11 mouse cellular contexts compared by ENCODE assay signal in the genomic region with DNA sequence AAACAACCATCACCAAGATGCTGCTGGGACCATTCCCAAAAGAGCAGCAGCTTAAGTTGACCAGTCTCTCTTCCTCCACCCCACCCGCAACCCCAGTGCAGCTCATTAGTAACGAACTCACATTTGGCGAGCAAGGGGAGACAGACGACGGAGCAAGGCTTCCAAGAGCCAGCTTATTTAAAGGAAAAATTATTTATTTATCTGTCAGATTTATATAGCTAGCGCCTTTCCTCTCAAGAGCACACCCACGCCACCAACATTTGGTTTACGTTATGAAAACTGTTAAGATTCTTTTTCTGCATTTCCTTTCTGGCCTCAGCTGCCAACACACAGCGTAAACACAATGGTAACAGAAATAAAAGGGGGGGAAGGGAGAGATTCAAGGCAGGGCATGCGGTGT. TPM values are rescaled to one million over a fixed set of nuclear protein-coding genes. Genes with fewer than 3 reads are reported as not detected.
DNase-seq lines count a peak whose midpoint lies in the region; ATAC-seq and TF ChIP-seq lines count a peak whose summit lies in the region.
"Had no signal": no experiment of that assay in that cellular context is flagged by ENCODE, and none has a peak within 500 bp of the region (broad histone marks: within the 10 kb centered on the region; RNA-seq: fewer than 3 reads in every experiment).

No protein-coding gene starts in this region.

- no peak overlapping the region for H3K9ac ChIP-seq in kidney, embryonic 14.5 days (ENCODE audit: low read depth, low read length)
- no peak overlapping the region for H3K9ac ChIP-seq in stomach, embryonic 14.5 days (replicated peaks; ENCODE audit: low read depth, low read length)
- no peak overlapping the region for H3K9ac ChIP-seq in stomach, postnatal 0 days (ENCODE audit: low read length)
- H3K9ac ChIP-seq in embryonic facial prominence, embryonic 15.5 days: no peak overlapping the region
- no peak overlapping the region for H3K9ac ChIP-seq in stomach, embryonic 16.5 days (ENCODE audit: low read length)
- H3K9ac ChIP-seq: limb, embryonic 15.5 days had no signal

- no peak for TF ChIP-seq CTCF in stomach, postnatal 0 days (IDR thresholded peaks at IDR 0.05; ENCODE audit: low read depth)

- ATAC-seq in kidney, embryonic 14.5 days (ENCODE audit: low FRiP score, low TSS enrichment): no peak
- no peak for ATAC-seq in stomach, embryonic 14.5 days (ENCODE audit: insufficient number of reproducible peaks, insufficient read depth, low FRiP score, low read depth)
- ATAC-seq in stomach, postnatal 0 days (ENCODE audit: low FRiP score, low TSS enrichment): no peak; the same call in 1 of the 2 replicates
- no peak for ATAC-seq in embryonic facial prominence, embryonic 15.5 days (ENCODE audit: insufficient number of reproducible peaks, low FRiP score, low TSS enrichment, low read depth)
- ATAC-seq in stomach, embryonic 16.5 days (ENCODE audit: insufficient read depth, low FRiP score): no peak
- ATAC-seq in megakaryocyte-erythroid progenitor cell, adult 5-6 weeks (replicated peaks; ENCODE audit: low FRiP score, low TSS enrichment, poor library complexity, severe bottlenecking): no peak

- H3K4me3 ChIP-seq in kidney, embryonic 14.5 days (ENCODE audit: low read length): no peak overlapping the region
- no peak overlapping the region for H3K4me3 ChIP-seq in stomach, embryonic 14.5 days (ENCODE audit: low read depth, low read length)
- H3K4me3 ChIP-seq in stomach, postnatal 0 days (ENCODE audit: low read depth, low read length): no peak overlapping the region
- H3K4me3 ChIP-seq in embryonic facial prominence, embryonic 15.5 days (replicated peaks): no peak overlapping the region
- no peak overlapping the region for H3K4me3 ChIP-seq in stomach, embryonic 16.5 days (replicated peaks; ENCODE audit: low read length)
- H3K4me3 ChIP-seq: heart, adult 2 months; hindbrain, embryonic 10.5 days; limb, embryonic 15.5 days had no signal

- H3K4me1 ChIP-seq in kidney, embryonic 14.5 days (ENCODE audit: control insufficient read depth, insufficient read depth, low read length): no peaks in the 10 kb centered on the region
- peaks cover 5% of the 10 kb centered on the region; the same call in 1 of the 2 replicates for H3K4me1 ChIP-seq in stomach, embryonic 14.5 days (ENCODE audit: control insufficient read depth, insufficient read depth, low read length)
- peaks cover 7% of the 10 kb centered on the region; the same call in 1 of the 2 replicates for H3K4me1 ChIP-seq in stomach, postnatal 0 days (replicated peaks; ENCODE audit: control insufficient read depth, insufficient read depth)
- peaks cover 11% of the 10 kb centered on the region; the same call in 1 of the 2 replicates for H3K4me1 ChIP-seq in embryonic facial prominence, embryonic 15.5 days
- H3K4me1 ChIP-seq in stomach, embryonic 16.5 days (ENCODE audit: control insufficient read depth, insufficient read depth, low read length): peaks cover 15% of the 10 kb centered on the region; the same call in 1 of the 2 replicates
- H3K4me1 ChIP-seq: hindbrain, embryonic 10.5 days had no signal

- DNase-seq in kidney, adult 9 months: no peak
- DNase-seq in stomach, postnatal 0 days (ENCODE audit: low spot score): no peak
- no peak for DNase-seq in urinary bladder, postnatal 25 days (ENCODE audit: low spot score)
- DNase-seq: heart, adult 2 months had no signal

- TF ChIP-seq EP300 in stomach, postnatal 0 days (optimal IDR thresholded peaks at IDR 0.05): no peak

- 0 out of 2 replicates have a peak overlapping the region, but pooled peaks have one; percentile 13 for H3K27ac ChIP-seq in kidney, embryonic 14.5 days (ENCODE audit: low read depth, low read length)
- 0 out of 2 replicates have a peak overlapping the region, but pooled peaks have one; percentile 11 for H3K27ac ChIP-seq in stomach, embryonic 14.5 days (ENCODE audit: low read length)
- H3K27ac ChIP-seq in stomach, postnatal 0 days (replicated peaks): no peak overlapping the region
- peak overlapping the region; percentile 56; the same call in 1 of the 2 replicates for H3K27ac ChIP-seq in embryonic facial prominence, embryonic 15.5 days (replicated peaks)
- peak overlapping the region; percentile 23; the same call in 1 of the 2 replicates for H3K27ac ChIP-seq in stomach, embryonic 16.5 days (ENCODE audit: low read length)
- H3K27ac ChIP-seq: heart, adult 2 months; hindbrain, embryonic 10.5 days had no signal

- H3K4me2 ChIP-seq in kidney, embryonic 14.5 days (replicated peaks; ENCODE audit: low read depth, low read length): no peak overlapping the region
- no peak overlapping the region for H3K4me2 ChIP-seq in stomach, embryonic 14.5 days (replicated peaks; ENCODE audit: low read depth, low read length)
- H3K4me2 ChIP-seq in stomach, postnatal 0 days (replicated peaks; ENCODE audit: low read depth): no peak overlapping the region
- H3K4me2 ChIP-seq in embryonic facial prominence, embryonic 15.5 days (replicated peaks): no peak overlapping the region; the same call in 1 of the 2 replicates
- no peak overlapping the region for H3K4me2 ChIP-seq in stomach, embryonic 16.5 days (ENCODE audit: low read depth, low read length)
- H3K4me2 ChIP-seq: limb, embryonic 15.5 days had no signal

- H3K9me3 ChIP-seq in kidney, embryonic 14.5 days (ENCODE audit: control insufficient read depth, low read length): no peaks in the 10 kb centered on the region
- H3K9me3 ChIP-seq in stomach, embryonic 14.5 days (ENCODE audit: control insufficient read depth, low read depth, low read length): no peaks in the 10 kb centered on the region
- H3K9me3 ChIP-seq in stomach, postnatal 0 days (ENCODE audit: control insufficient read depth, low read length): no peaks in the 10 kb centered on the region
- H3K9me3 ChIP-seq in embryonic facial prominence, embryonic 15.5 days (replicated peaks): no peaks in the 10 kb centered on the region
- H3K9me3 ChIP-seq in stomach, embryonic 16.5 days (replicated peaks; ENCODE audit: control insufficient read depth, low read length): no peaks in the 10 kb centered on the region
- H3K9me3 ChIP-seq: hindbrain, embryonic 10.5 days; limb, embryonic 15.5 days had no signal

- WGBS in kidney, embryonic 14.5 days: 74% methylated on average over 10 of the region's 10 CpGs
- WGBS in stomach, embryonic 14.5 days: 44% methylated on average over 10 of the region's 10 CpGs
- WGBS in stomach, postnatal 0 days: 43% methylated on average over 10 of the region's 10 CpGs
- 43% methylated on average over 10 of the region's 10 CpGs for WGBS in embryonic facial prominence, embryonic 15.5 days
- 42% methylated on average over 10 of the region's 10 CpGs for WGBS in stomach, embryonic 16.5 days

- H3K36me3 ChIP-seq in kidney, embryonic 14.5 days (ENCODE audit: control insufficient read depth, insufficient read depth, low read length): peaks cover 17% of the 10 kb centered on the region; the same call in 1 of the 2 replicates
- no peaks in the 10 kb centered on the region for H3K36me3 ChIP-seq in stomach, embryonic 14.5 days (ENCODE audit: control insufficient read depth, insufficient read depth, low read length)
- no peaks in the 10 kb centered on the region; the same call in 1 of the 2 replicates for H3K36me3 ChIP-seq in stomach, postnatal 0 days (ENCODE audit: control insufficient read depth, insufficient read depth, low read length)
- H3K36me3 ChIP-seq in embryonic facial prominence, embryonic 15.5 days: peaks cover 7% of the 10 kb centered on the region; the same call in 1 of the 2 replicates
- H3K36me3 ChIP-seq in stomach, embryonic 16.5 days (ENCODE audit: control insufficient read depth, insufficient read depth, low read length): no peaks in the 10 kb centered on the region

- no peaks in the 10 kb centered on the region for H3K27me3 ChIP-seq in kidney, embryonic 14.5 days (ENCODE audit: control insufficient read depth, insufficient read depth, low read length)
- H3K27me3 ChIP-seq in stomach, embryonic 14.5 days (ENCODE audit: control insufficient read depth, insufficient read depth, low read length): no peaks in the 10 kb centered on the region
- H3K27me3 ChIP-seq in stomach, postnatal 0 days (ENCODE audit: control insufficient read depth, insufficient read depth, low read length): no peaks in the 10 kb centered on the region
- H3K27me3 ChIP-seq in embryonic facial prominence, embryonic 15.5 days: no peaks in the 10 kb centered on the region
- no peaks in the 10 kb centered on the region for H3K27me3 ChIP-seq in stomach, embryonic 16.5 days (ENCODE audit: control insufficient read depth, insufficient read depth, low read length)
- H3K27me3 ChIP-seq: limb, embryonic 15.5 days had no signal

RNA-seq across cellular contexts. Expression of a gene that starts 34.0 kb away (rescaled TPM):
- polyA plus RNA-seq in kidney, embryonic 14.5 days (2014; fragmentation: Nextera tagmentation; extraction: Ambion mirVana): 43.0 and 68.0 TPM in 2 replicates
- polyA plus RNA-seq in stomach, embryonic 14.5 days (2014; fragmentation: Nextera tagmentation; extraction: Ambion mirVana): 17.6 and 19.4 TPM in 2 replicates
- 6.0 and 6.3 TPM in 2 replicates for polyA plus RNA-seq in stomach, postnatal 0 days (2015; fragmentation: Nextera tagmentation; extraction: Ambion mirVana)
- polyA plus RNA-seq in embryonic facial prominence, embryonic 15.5 days (2015; fragmentation: Nextera tagmentation; extraction: Ambion mirVana): 30.7 and 31.8 TPM in 2 replicates
- polyA plus RNA-seq in stomach, embryonic 16.5 days (2015; fragmentation: Nextera tagmentation; extraction: Ambion mirVana): 17.4 and 18.0 TPM in 2 replicates
- total RNA-seq in megakaryocyte-erythroid progenitor cell, adult 5-6 weeks (2014; fragmentation: Nextera tagmentation): 9.9 and 17.0 TPM in 2 replicates
- 2.6 and 2.9 TPM in 2 replicates for total RNA-seq in megakaryocyte-erythroid progenitor cell, adult 5-6 weeks (2017)
